Mouse (Mus musculus) heart, adult 11 months (tissue): ENCODE results near the gene Klhdc10.

ENCODE experiments used
- DNase-seq: peaks from one replicate; pipeline ENCODE4 v3.0.0; 2022

Klhdc10 gene

GRCm38 (mm10) chr6:30469370-30469769 is 67.7 kb downstream of the Klhdc10 start:
- peak; percentile 91 for DNase-seq

GRCm38 (mm10) chr6:30471706-30472105 is 70.0 kb downstream of the Klhdc10 start:
- no peak for DNase-seq

GRCm38 (mm10) chr6:30476025-30476765 is 74.5 kb downstream of the Klhdc10 start:
- peak; percentile 81 for DNase-seq

DNA sequence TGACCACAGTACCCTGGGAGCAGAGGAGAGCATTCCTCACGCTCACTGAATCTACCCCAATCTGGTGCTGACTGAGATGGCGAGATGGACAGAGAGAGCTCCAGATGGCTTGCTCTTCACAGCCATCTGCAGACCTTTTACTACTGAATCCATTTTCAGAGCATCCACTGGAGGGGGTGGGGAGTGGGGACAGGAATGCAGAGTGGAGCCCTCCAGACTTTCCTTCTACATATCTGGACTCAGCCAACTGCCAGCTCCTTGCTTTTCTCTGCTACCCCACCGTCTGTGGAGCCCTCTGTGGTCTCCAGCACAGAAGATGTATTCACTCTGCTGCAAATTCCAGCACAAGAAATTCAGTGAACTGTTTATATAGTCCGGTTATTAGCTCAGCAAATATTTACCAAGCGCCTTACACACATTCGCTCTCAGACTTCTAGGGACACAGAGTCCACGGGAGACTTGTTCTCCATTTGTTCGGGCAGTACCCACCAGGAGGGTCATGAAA is 75.6 kb downstream of the Klhdc10 start:
- peak; percentile 63 for DNase-seq

DNA sequence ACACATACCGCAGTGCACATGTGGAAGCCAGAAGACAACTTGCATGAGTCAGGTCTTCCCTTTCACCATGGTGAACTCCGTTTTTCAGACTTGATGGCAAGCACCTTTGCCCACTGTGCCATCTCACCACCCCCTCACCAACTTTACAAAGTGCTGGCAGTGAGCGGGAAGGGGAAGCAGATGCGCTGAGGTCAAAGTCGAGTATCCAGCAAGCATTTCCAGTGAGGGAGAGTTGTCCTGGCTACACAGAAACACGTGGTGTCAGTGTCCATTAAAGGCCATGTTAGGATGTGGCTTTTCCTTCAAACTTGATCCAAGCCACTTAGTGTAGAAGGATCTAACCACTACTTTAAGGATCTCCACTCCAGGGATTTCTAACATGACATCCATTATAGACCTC is 76.1 kb downstream of the Klhdc10 start:
- DNase-seq, result peak; percentile 55

DNA sequence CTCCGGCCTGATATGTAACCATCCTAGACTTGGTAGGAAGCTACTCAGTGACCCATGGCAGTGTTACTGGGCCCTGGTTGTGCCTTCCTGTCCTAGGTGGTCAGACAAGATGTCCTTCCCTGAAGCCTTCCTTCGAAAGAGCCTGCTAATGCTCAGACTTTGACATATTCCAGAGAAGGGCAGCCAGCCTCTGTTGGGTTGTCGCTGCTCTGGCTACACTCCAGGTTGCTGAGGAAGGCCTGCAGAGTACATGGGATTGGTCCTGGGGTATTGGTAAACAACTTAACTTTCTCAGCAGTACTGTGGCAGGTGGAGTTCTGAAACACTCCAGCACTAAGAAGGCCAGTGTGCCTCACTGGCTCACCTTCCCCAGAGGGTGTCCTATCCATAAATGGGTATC is 77.8 kb downstream of the Klhdc10 start:
- peak; percentile 56 for DNase-seq

DNA sequence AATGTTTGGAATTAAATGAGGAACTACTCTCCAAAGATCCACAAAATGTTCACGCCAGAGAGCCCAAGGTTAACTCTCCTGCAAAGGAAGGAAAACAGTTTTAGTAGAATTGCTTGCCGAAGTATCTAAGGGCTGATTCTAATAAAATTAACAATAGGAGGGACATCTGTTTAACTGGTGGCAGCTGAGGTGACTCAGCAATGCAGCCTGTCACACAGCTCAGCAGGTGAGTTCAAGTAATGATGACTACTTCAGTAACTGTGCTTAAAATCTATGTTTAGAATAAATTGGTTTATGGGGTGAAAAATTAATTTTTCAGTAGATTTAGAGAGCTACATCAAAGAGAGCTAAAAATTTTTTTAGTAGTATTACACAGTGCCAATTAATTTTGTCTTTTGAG is 81.2 kb downstream of the Klhdc10 start:
- no peak for DNase-seq

GRCm38 (mm10) chr6:30486504-30486903 is 84.8 kb downstream of the Klhdc10 start:
- DNase-seq, result peak; percentile 57

DNA sequence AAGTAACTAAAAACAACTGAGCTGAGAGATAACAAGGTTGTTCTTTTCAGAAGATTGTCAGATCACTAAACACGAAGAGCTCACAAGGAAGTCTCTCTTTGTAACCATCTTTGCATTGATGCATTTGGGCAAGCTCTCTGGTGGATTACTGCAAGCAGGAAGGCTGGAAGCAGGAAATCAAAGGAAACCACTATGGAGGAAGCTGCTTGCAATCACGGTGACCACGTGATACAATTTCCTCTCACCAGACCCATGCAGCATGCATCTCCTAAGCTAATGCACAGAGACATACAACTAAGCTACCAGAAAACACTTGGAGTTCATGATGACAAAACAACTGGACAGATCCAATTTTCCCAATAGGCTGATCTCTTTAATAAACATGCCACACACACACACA is 97.4 kb downstream of the Klhdc10 start:
- DNase-seq, result no peak
